Mouse (Mus musculus): ENCODE measurements around the gene Defa31.
"Not testable (repeated sequence)": the region's sequence is repeated elsewhere in the genome, so short reads cannot be mapped to it uniquely, and the experiment has no call there.

Gene Defa31

GRCm38 (mm10) chr8:21191314-21191713 lies at the start of gene Defa31:
TSS of gene Defa31 (plus strand) at chr8:21191614.
- DNase-seq (ENCODE audit: extremely low spot score), result not testable (repeated sequence)

DNA sequence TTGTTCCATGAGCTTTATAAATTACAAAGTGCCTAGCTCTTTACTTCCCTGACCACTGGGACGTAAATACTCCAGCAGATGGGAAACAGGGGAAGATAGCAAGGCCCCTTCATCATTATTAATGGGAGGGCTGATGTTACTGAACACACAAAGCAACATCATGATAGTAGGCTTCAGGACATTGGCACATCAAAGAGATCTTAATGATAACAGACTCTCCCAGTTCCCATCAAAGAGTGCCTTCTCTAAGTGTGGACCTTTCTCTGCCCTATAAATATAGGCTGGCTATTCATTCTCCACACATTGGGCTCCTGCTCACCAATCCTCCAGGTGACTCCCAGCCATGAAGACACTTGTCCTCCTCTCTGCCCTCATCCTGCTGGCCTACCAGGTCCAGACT lies 29.4 kb upstream of the Defa31 start, which contains the start of gene Defa22:
Gene Defa22, plus strand, starts transcription at position 301 of the 400 bp plus-strand sequence.
- DNase-seq (ENCODE audit: extremely low spot score), result not testable (repeated sequence)

GRCm38 (mm10) chr8:21201261-21201660 lies 9.8 kb downstream of the Defa31 start, which contains the start of gene Gm15293:
TSS of gene Gm15293 (plus strand) at chr8:21201561.
- not testable (repeated sequence) for DNase-seq (ENCODE audit: extremely low spot score)

All from embryo, embryonic 9.5 days (tissue).